Mouse (Mus musculus): Measurements from ENCODE around the gene Tcl1b4.

The Tcl1b4 gene

GRCm38 (mm10) chr12:105239060-105239459 is 37.3 kb downstream of the Tcl1b4 start:
- no peak for TF ChIP-seq GATA4 (IDR thresholded peaks at IDR 0.05; ENCODE audit: insufficient replicate concordance, low read length)

- no peak for TF ChIP-seq GATA4 (IDR thresholded peaks at IDR 0.05; ENCODE audit: insufficient replicate concordance, low read length)
Measured at GRCm38 (mm10) chr12:105248763-105249233, 47.0 kb downstream of the Tcl1b4 start.

GRCm38 (mm10) chr12:105253796-105254195 is 52.0 kb downstream of the Tcl1b4 start:
- TF ChIP-seq GATA4 (IDR thresholded peaks at IDR 0.05; ENCODE audit: insufficient replicate concordance, low read length), result no peak

All from liver, adult (tissue).